Mouse (Mus musculus) thymus, adult 2 months (tissue): ENCODE measurements around the gene Olfr381. TPM values are rescaled to one million over a fixed set of nuclear protein-coding genes. Genes with fewer than 3 reads are reported as not detected.
"Not testable (repeated sequence)": the region's sequence is repeated elsewhere in the genome, so short reads cannot be mapped to it uniquely, and the experiment has no call there.

Experiments
- DNase-seq: peaks from one replicate; pipeline ENCODE4 v3.0.0; 2021
- H3K27ac ChIP-seq: fragments of 200-500 bp; 2 replicates; pipeline ENCODE4 v1.5.1; 2012; ENCODE audit warnings: low read length, control low read depth; ENCODE audit not compliant: control insufficient read depth, insufficient read depth
- H3K27me3 ChIP-seq: fragments of 200-500 bp; 2 replicates; pipeline ENCODE4 v1.6.1; 2012; ENCODE audit warnings: mild to moderate bottlenecking, low read length, moderate library complexity, mixed read lengths; ENCODE audit not compliant: control insufficient read depth, insufficient read depth
- H3K36me3 ChIP-seq: fragments of 200-500 bp; 2 replicates; pipeline ENCODE4 v1.6.1; 2012; ENCODE audit warnings: mild to moderate bottlenecking, low read length, moderate library complexity; ENCODE audit not compliant: control insufficient read depth, insufficient read depth
- H3K4me1 ChIP-seq: fragments of 200-500 bp; replicated peaks from 2 replicates; pipeline ENCODE4 v1.6.1; 2012; ENCODE audit warnings: low read length; ENCODE audit not compliant: control insufficient read depth, insufficient read depth
- H3K4me3 ChIP-seq: fragments of 200-500 bp; 2 replicates; pipeline ENCODE4 v1.5.1; 2012; ENCODE audit warnings: mild to moderate bottlenecking, low read length, control low read depth, moderate library complexity; ENCODE audit not compliant: control insufficient read depth, insufficient read depth
- CTCF ChIP-seq: fragments of 200-500 bp; IDR thresholded peaks from 2 replicates; pipeline ENCODE4 v1.5.1; 2012; ENCODE audit warnings: mild to moderate bottlenecking, control low read depth, low read length, moderate library complexity, borderline replicate concordance; ENCODE audit not compliant: control insufficient read depth, poor library complexity, insufficient read depth; ENCODE audit errors: extremely low read depth
- POLR2A ChIP-seq: fragments of 200-500 bp; IDR thresholded peaks from 2 replicates; pipeline ENCODE4 v1.6.1; 2012; ENCODE audit warnings: mild to moderate bottlenecking, low read length, control low read depth, moderate library complexity; ENCODE audit not compliant: control insufficient read depth, poor library complexity, insufficient read depth; ENCODE audit errors: extremely low read depth
- WGBS: fragments of 180-500 bp; shearing (Covaris S2); methylation state at CpG from one replicate; pipeline ENCODE4 v1.1.7; 2018; 5-methylcytosine and 5-hydroxymethylcytosine counted together
- polyA plus RNA-seq: library from polyadenylated mRNA; depleted of rRNA; stranded (reverse); fragments of >200 nt; gene quantifications from 2 replicates; pipeline ENCODE4 v1.2.3, GENCODE M21; 2012; rRNA removed

Gene Olfr381
- not detected in 2 replicates for polyA plus RNA-seq

GRCm38 (mm10) chr11:73491503-73491902 is at the start of gene Olfr381:
Gene Olfr381, minus strand, starts transcription at chr11:73491603.
- Histone ChIP-seq H3K27me3 (no peaks in the 10 kb centered on the region), H3K27ac (no peak within 1 kb of the TSS), H3K4me1 (no peaks in the 10 kb centered on the region), H3K36me3 (no peaks in the 10 kb centered on the region), H3K4me3 (no peak within 1 kb of the TSS)
- no peak for TF ChIP-seq POLR2A
- TF ChIP-seq CTCF = no peak
- DNase-seq = no peak

- 95% methylated on average over 1 of the region's 1 CpGs for WGBS
- not testable (repeated sequence) for DNase-seq, H3K36me3 ChIP-seq, H3K27ac ChIP-seq, H3K27me3 ChIP-seq, H3K4me3 ChIP-seq, H3K4me1 ChIP-seq
These were observed 37.6 kb upstream of the Olfr381 start for GRCm38 (mm10) chr11:73528971-73529370.

GRCm38 (mm10) chr11:73517097-73517496 is 25.7 kb upstream of the Olfr381 start, which contains the start of gene Olfr382:
Gene Olfr382, minus strand, starts transcription at chr11:73517197.
- no peak for TF ChIP-seq POLR2A
- TF ChIP-seq CTCF = no peak
- H3K36me3 ChIP-seq = no peaks in the 10 kb centered on the region
- H3K27me3 ChIP-seq = no peaks in the 10 kb centered on the region
- H3K27ac ChIP-seq = no peak within 1 kb of the TSS
- H3K4me3 ChIP-seq = no peak within 1 kb of the TSS
- H3K4me1 ChIP-seq = no peaks in the 10 kb centered on the region
- no peak for DNase-seq

- H3K4me1 ChIP-seq = no peaks in the 10 kb centered on the region
- WGBS = 91% methylated on average over 1 of the region's 1 CpGs
- H3K4me3 ChIP-seq = no peak within 1 kb of the TSS
- no peak for DNase-seq
- no peak within 1 kb of the TSS for H3K27ac ChIP-seq
- TF ChIP-seq CTCF = no peak
- TF ChIP-seq POLR2A = no peak
- H3K27me3 ChIP-seq = no peaks in the 10 kb centered on the region
- no peaks in the 10 kb centered on the region for H3K36me3 ChIP-seq
These were observed 34.0 kb downstream of the Olfr381 start, which contains the start of gene Olfr380 for GRCm38 (mm10) chr11:73457408-73457807. Gene Olfr380, minus strand, starts transcription at chr11:73457508.

Other genes with a start within 250 kb of the Olfr381 start
- gene Trpv3, start 224.2 kb downstream of the Olfr381 start, polyA plus RNA-seq = 0.15 and 0.19 TPM in 2 replicates
- 0.46 and 0.87 TPM in 2 replicates for gene Aspa, start 162.0 kb downstream of the Olfr381 start, polyA plus RNA-seq
- not detected in 2 replicates for gene Gm49340, start 161.9 kb downstream of the Olfr381 start, polyA plus RNA-seq
- gene Spata22, start 161.9 kb downstream of the Olfr381 start, polyA plus RNA-seq = not detected in 2 replicates
- 0.38 TPM in 1 of 2 replicates, not detected in the other for gene Olfr20, start 140.8 kb downstream of the Olfr381 start, polyA plus RNA-seq
- not detected in 2 replicates for gene Olfr376, start 120.4 kb downstream of the Olfr381 start, polyA plus RNA-seq
- gene Olfr1, start 92.0 kb downstream of the Olfr381 start, polyA plus RNA-seq = not detected in 2 replicates
- not detected in 2 replicates for gene Olfr378, start 63.1 kb downstream of the Olfr381 start, polyA plus RNA-seq
- not detected in 2 replicates for gene Olfr380, start 34.1 kb downstream of the Olfr381 start, polyA plus RNA-seq
- gene Olfr382, start 25.6 kb upstream of the Olfr381 start, polyA plus RNA-seq = not detected in 2 replicates
- not detected in 2 replicates for gene Olfr385, start 101.4 kb upstream of the Olfr381 start, polyA plus RNA-seq
- not detected in 2 replicates for gene Olfr384, start 107.0 kb upstream of the Olfr381 start, polyA plus RNA-seq
- not detected in 2 replicates for gene Zfp735, start 197.2 kb upstream of the Olfr381 start, polyA plus RNA-seq